Mouse (Mus musculus) limb, embryonic 11.5 days (tissue): ENCODE data around the gene Rsl1d1. TPM values are rescaled to one million over a fixed set of nuclear protein-coding genes. Genes with fewer than 3 reads are reported as not detected.
A peak's percentile ranks its signal among the peaks of the same experiment; 100 is the strongest.

ENCODE experiments used
- ATAC-seq: fragments of 200-750 bp; cut with Nextera tagmentation; 2 replicates; pipeline ENCODE4 v1.8.0; 2017; ENCODE audit warnings: low read depth; ENCODE audit not compliant: insufficient number of reproducible peaks, low FRiP score, low TSS enrichment
- DNase-seq: peaks from one replicate; pipeline ENCODE4 v3.0.0-alpha.2; 2015; ENCODE audit warnings: low spot score
- H3K27ac ChIP-seq: fragments of 300-500 bp; sonication (generic); replicated peaks from 2 replicates; pipeline ENCODE4 v1.5.1; 2014; ENCODE audit warnings: low read depth, mild to moderate bottlenecking, low read length
- H3K27me3 ChIP-seq: fragments of 300-500 bp; sonication (generic); 2 replicates; pipeline ENCODE4 v1.6.1; 2014; ENCODE audit warnings: mild to moderate bottlenecking, low read length, mixed read lengths; ENCODE audit not compliant: control insufficient read depth, insufficient read depth
- H3K36me3 ChIP-seq: fragments of 300-500 bp; sonication (generic); 2 replicates; pipeline ENCODE4 v1.6.1; 2014; ENCODE audit warnings: mild to moderate bottlenecking, low read length, moderate library complexity, mixed read lengths; ENCODE audit not compliant: control insufficient read depth, insufficient read depth
- H3K4me1 ChIP-seq: fragments of 300-500 bp; sonication (generic); 2 replicates; pipeline ENCODE4 v1.6.1; 2014; ENCODE audit warnings: low read length, mixed read lengths; ENCODE audit not compliant: control insufficient read depth, insufficient read depth
- H3K4me2 ChIP-seq: fragments of 300-500 bp; sonication (generic); 2 replicates; pipeline ENCODE4 v1.6.1; 2014; ENCODE audit warnings: low read depth, mild to moderate bottlenecking, moderate library complexity; ENCODE audit not compliant: severe bottlenecking
- H3K4me3 ChIP-seq: fragments of 300-500 bp; sonication (generic); 2 replicates; pipeline ENCODE4 v1.5.1; 2014; ENCODE audit warnings: low read depth, low read length
- H3K9ac ChIP-seq: fragments of 300-500 bp; sonication (generic); 2 replicates; pipeline ENCODE4 v1.6.1; 2014; ENCODE audit warnings: mild to moderate bottlenecking, low read length
- H3K9me3 ChIP-seq: fragments of 300-500 bp; sonication (generic); 2 replicates; pipeline ENCODE4 v1.6.1; 2016; ENCODE audit warnings: low read length; ENCODE audit not compliant: control insufficient read depth
- WGBS: fragments of 180-500 bp; shearing (Covaris S2); extraction: QIAGEN DNeasy Blood & Tissue Kit; methylation state at CpG from one replicate; pipeline ENCODE4 v1.1.7; 2014; 5-methylcytosine and 5-hydroxymethylcytosine counted together
- polyA plus RNA-seq: library from polyadenylated mRNA; unstranded; fragments of >200 nt; fragmentation: Nextera tagmentation; extraction: Ambion mirVana; gene quantifications from 2 replicates; pipeline ENCODE4 v1.2.1, GENCODE M21; 2014

The Rsl1d1 gene
- polyA plus RNA-seq: 266 and 277 TPM in 2 replicates

GRCm38 (mm10) chr16:11202571-11203554 lies at the start of gene Rsl1d1:
Rsl1d1 (minus strand) TSS chr16:11203331.
- WGBS: under 1% methylated on average over 67 of the region's 68 CpGs
- H3K27ac ChIP-seq: peak within 1 kb of the TSS; percentile 49

GRCm38 (mm10) chr16:11247791-11248190 lies 44.7 kb upstream of the Rsl1d1 start:
- H3K4me3 ChIP-seq: no peak overlapping the region
- no peak overlapping the region for H3K4me2 ChIP-seq
- H3K9ac ChIP-seq: no peak overlapping the region
- no peak overlapping the region for H3K27ac ChIP-seq
- H3K9me3 ChIP-seq: no peaks in the 10 kb centered on the region
- H3K4me1 ChIP-seq: no peaks in the 10 kb centered on the region
- H3K27me3 ChIP-seq: no peaks in the 10 kb centered on the region
- ATAC-seq: no peak
- WGBS: 87% methylated on average over 2 of the region's 2 CpGs
- H3K36me3 ChIP-seq: no peaks in the 10 kb centered on the region; the same call in 1 of the 2 replicates
- DNase-seq: no peak

More at GRCm38 (mm10) chr16:11202571-11203554, at the start of gene Rsl1d1:
- Histone ChIP-seq H3K4me1 (peaks cover 19% of the 10 kb centered on the region), H3K9me3 (no peaks in the 10 kb centered on the region), H3K36me3 (peaks cover 10% of the 10 kb centered on the region; the same call in 1 of the 2 replicates), H3K4me2 (peak within 1 kb of the TSS; percentile 82), H3K9ac (peak within 1 kb of the TSS; percentile 87), H3K27me3 (no peaks in the 10 kb centered on the region), H3K4me3 (peak within 1 kb of the TSS; percentile 93)
- peak; percentile 98 for DNase-seq
- ATAC-seq: peak; percentile 95

- DNase-seq (no peak), ATAC-seq (no peak)
- no peak overlapping the region for H3K4me2 ChIP-seq
- no peak overlapping the region for H3K9ac ChIP-seq
- 84% methylated on average over 9 of the region's 9 CpGs for WGBS
- H3K27me3 ChIP-seq: no peaks in the 10 kb centered on the region
- no peaks in the 10 kb centered on the region for H3K4me1 ChIP-seq
- no peak overlapping the region for H3K27ac ChIP-seq
- no peaks in the 10 kb centered on the region; the same call in 1 of the 2 replicates for H3K36me3 ChIP-seq
- H3K9me3 ChIP-seq: no peaks in the 10 kb centered on the region
- no peak overlapping the region for H3K4me3 ChIP-seq
Measured at GRCm38 (mm10) chr16:11245767-11246166, 42.6 kb upstream of the Rsl1d1 start.

- DNase-seq: no peak
Measured at GRCm38 (mm10) chr16:11242401-11242800, 39.3 kb upstream of the Rsl1d1 start.

GRCm38 (mm10) chr16:11217801-11218200 lies 14.7 kb upstream of the Rsl1d1 start:
- H3K4me1 ChIP-seq: no peaks in the 10 kb centered on the region
- no peak overlapping the region for H3K4me3 ChIP-seq
- ATAC-seq: no peak
- H3K36me3 ChIP-seq: peaks cover 9% of the 10 kb centered on the region; the same call in 1 of the 2 replicates
- no peak for DNase-seq
- H3K9ac ChIP-seq: no peak overlapping the region
- 86% methylated on average over 3 of the region's 3 CpGs for WGBS
- H3K9me3 ChIP-seq: no peaks in the 10 kb centered on the region
- H3K27me3 ChIP-seq: no peaks in the 10 kb centered on the region
- no peak overlapping the region for H3K4me2 ChIP-seq
- no peak overlapping the region for H3K27ac ChIP-seq

More at GRCm38 (mm10) chr16:11242401-11242800, 39.3 kb upstream of the Rsl1d1 start:
- Histone ChIP-seq H3K9me3 (no peaks in the 10 kb centered on the region), H3K27me3 (no peaks in the 10 kb centered on the region), H3K4me1 (no peaks in the 10 kb centered on the region), H3K9ac (no peak overlapping the region), H3K4me2 (no peak overlapping the region), H3K4me3 (no peak overlapping the region), H3K36me3 (peaks cover 7% of the 10 kb centered on the region; the same call in 1 of the 2 replicates), H3K27ac (no peak overlapping the region)
- ATAC-seq: no peak
- 91% methylated on average over 1 of the region's 1 CpGs for WGBS

- H3K27me3 ChIP-seq: no peaks in the 10 kb centered on the region
- H3K36me3 ChIP-seq: peaks cover 7% of the 10 kb centered on the region; the same call in 1 of the 2 replicates
- H3K27ac ChIP-seq: no peak overlapping the region; the same call in 1 of the 2 replicates
- DNase-seq (no peak), ATAC-seq (0 out of 2 replicates have a peak, but pooled peaks have one; percentile 49)
- H3K9me3 ChIP-seq: no peaks in the 10 kb centered on the region
- WGBS: 7% methylated on average over 24 of the region's 24 CpGs
- peak overlapping the region; percentile 75 for H3K4me2 ChIP-seq
- H3K4me1 ChIP-seq: peaks cover 19% of the 10 kb centered on the region
- H3K4me3 ChIP-seq: peak overlapping the region; percentile 93
- peak overlapping the region; percentile 87 for H3K9ac ChIP-seq
Measured at GRCm38 (mm10) chr16:11203600-11204390, 664 bp upstream of the Rsl1d1 start.

GRCm38 (mm10) chr16:11201740-11202394 lies 1.3 kb downstream of the Rsl1d1 start:
- no peak for ATAC-seq
- no peak for DNase-seq
- WGBS: 68% methylated on average over 6 of the region's 6 CpGs
- no peaks in the 10 kb centered on the region for H3K9me3 ChIP-seq
- peaks cover 19% of the 10 kb centered on the region for H3K4me1 ChIP-seq
- H3K36me3 ChIP-seq: peaks cover 14% of the 10 kb centered on the region
- H3K4me2 ChIP-seq: peak overlapping the region; percentile 82
- no peak overlapping the region for H3K27ac ChIP-seq
- no peaks in the 10 kb centered on the region for H3K27me3 ChIP-seq
- H3K9ac ChIP-seq: no peak overlapping the region; the same call in 1 of the 2 replicates
- peak overlapping the region; percentile 93 for H3K4me3 ChIP-seq
